In the genomic region with DNA sequence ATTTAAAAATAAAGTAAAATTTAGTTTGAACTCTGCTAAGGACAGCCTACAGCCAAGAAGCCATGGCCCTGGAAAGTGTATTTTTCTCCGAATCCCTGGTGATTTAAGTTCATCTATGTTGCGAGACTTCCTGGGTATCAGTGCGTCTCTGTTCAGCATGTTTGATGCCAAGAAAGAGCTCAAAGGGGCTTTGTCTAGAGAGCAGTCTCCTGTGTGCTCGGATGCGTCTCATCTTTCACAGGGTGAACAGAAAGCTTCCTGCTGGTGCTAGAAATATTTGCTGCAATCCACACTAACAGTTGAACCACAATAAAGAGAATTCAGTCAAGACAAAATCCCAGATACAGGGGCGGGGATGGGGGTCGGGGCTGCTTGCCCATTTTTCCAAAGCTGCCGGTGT, we compare ENCODE assay signal across 24 mouse cellular contexts.
DNase-seq lines count a peak whose midpoint lies in the region; ATAC-seq and TF ChIP-seq lines count a peak whose summit lies in the region.
"Had no signal": no experiment of that assay in that cellular context is flagged by ENCODE, and none has a peak within 500 bp of the region (broad histone marks: within the 10 kb centered on the region; RNA-seq: fewer than 3 reads in every experiment).

No protein-coding gene starts in this region.

- H3K4me2 ChIP-seq in embryonic facial prominence, embryonic 11.5 days (ENCODE audit: low read depth, low read length) = no peak overlapping the region
- H3K4me2 ChIP-seq in forebrain, embryonic 12.5 days = no peak overlapping the region
- H3K4me2 ChIP-seq in midbrain, embryonic 16.5 days (ENCODE audit: low read length) = no peak overlapping the region
- H3K4me2 ChIP-seq: embryonic facial prominence, embryonic 12.5 days; embryonic facial prominence, embryonic 15.5 days had no signal

- H3K4me1 ChIP-seq in embryonic facial prominence, embryonic 11.5 days (ENCODE audit: control insufficient read depth, insufficient read depth, low read length) = peaks cover 6% of the 10 kb centered on the region
- H3K4me1 ChIP-seq in embryonic facial prominence, embryonic 10.5 days = peaks cover 62% of the 10 kb centered on the region
- H3K4me1 ChIP-seq in forebrain, embryonic 12.5 days = peaks cover 25% of the 10 kb centered on the region
- peaks cover 18% of the 10 kb centered on the region for H3K4me1 ChIP-seq in midbrain, embryonic 16.5 days (ENCODE audit: control insufficient read depth, insufficient read depth, low read length)

- peak; percentile 47 for DNase-seq in embryonic facial prominence, embryonic 11.5 days (ENCODE audit: low spot score)
- no peak for DNase-seq in embryonic facial prominence, embryonic 10.5 days (ENCODE audit: low spot score)
- peak; percentile 19 for DNase-seq in testis, postnatal 14 days (ENCODE audit: low spot score)
- DNase-seq in testis, postnatal 10 days (ENCODE audit: low spot score) = no peak
- peak; percentile 60 for DNase-seq in brain, embryonic 14.5 days (ENCODE audit: low read depth)
- DNase-seq in fibroblast of lung, adult 2 months (ENCODE audit: low read depth) = peak; percentile 22
- DNase-seq: adrenal gland, adult 8-10 months; adrenal gland, postnatal 14 days; adrenal gland, postnatal 36 days; B cell, adult 2 months; cerebellum, adult 11-12 months; cerebellum, adult 2 months; cerebellum, adult 9-10 months; cerebellum, postnatal 10 days; cerebellum, postnatal 25 days had no signal

- H3K9ac ChIP-seq in embryonic facial prominence, embryonic 11.5 days (replicated peaks; ENCODE audit: low read length) = no peak overlapping the region
- H3K9ac ChIP-seq in forebrain, embryonic 12.5 days = no peak overlapping the region
- H3K9ac ChIP-seq in midbrain, embryonic 16.5 days (ENCODE audit: low read depth, low read length) = no peak overlapping the region
- H3K9ac ChIP-seq: embryonic facial prominence, embryonic 12.5 days; embryonic facial prominence, embryonic 15.5 days had no signal

- H3K4me3 ChIP-seq in embryonic facial prominence, embryonic 11.5 days (ENCODE audit: low read depth, low read length) = no peak overlapping the region
- no peak overlapping the region for H3K4me3 ChIP-seq in embryonic facial prominence, embryonic 10.5 days
- no peak overlapping the region for H3K4me3 ChIP-seq in forebrain, embryonic 12.5 days (replicated peaks)
- no peak overlapping the region for H3K4me3 ChIP-seq in midbrain, embryonic 16.5 days (ENCODE audit: low read depth, low read length)
- H3K4me3 ChIP-seq: embryonic facial prominence, embryonic 12.5 days; embryonic facial prominence, embryonic 15.5 days; erythroblast, embryonic 14.5 days had no signal

- no peak for ATAC-seq in embryonic facial prominence, embryonic 11.5 days (replicated peaks; ENCODE audit: insufficient number of reproducible peaks, low FRiP score, low TSS enrichment, low read depth)
- ATAC-seq in forebrain, embryonic 12.5 days (ENCODE audit: low FRiP score) = no peak
- ATAC-seq in midbrain, embryonic 16.5 days = no peak
- ATAC-seq: CD4-positive, CD25-positive, alpha-beta regulatory T cell, adult 4 months; forebrain, embryonic 14.5 days; forebrain, embryonic 16.5 days had no signal

- no peak for TF ChIP-seq POLR2A in brain, embryonic 14.5 days (IDR thresholded peaks at IDR 0.05; ENCODE audit: borderline replicate concordance, extremely low read depth, insufficient read depth, insufficient read length, poor library complexity, severe bottlenecking)

- H3K27ac ChIP-seq in embryonic facial prominence, embryonic 11.5 days (replicated peaks; ENCODE audit: low read depth, low read length) = no peak overlapping the region
- H3K27ac ChIP-seq in embryonic facial prominence, embryonic 10.5 days (replicated peaks) = no peak overlapping the region; the same call in 1 of the 2 replicates
- H3K27ac ChIP-seq in forebrain, embryonic 12.5 days = no peak overlapping the region
- H3K27ac ChIP-seq in midbrain, embryonic 16.5 days (ENCODE audit: low read length) = no peak overlapping the region
- H3K27ac ChIP-seq: embryonic facial prominence, embryonic 12.5 days; embryonic facial prominence, embryonic 15.5 days had no signal

- H3K9me3 ChIP-seq in embryonic facial prominence, embryonic 11.5 days (replicated peaks; ENCODE audit: control insufficient read depth, low read length) = no peaks in the 10 kb centered on the region
- H3K9me3 ChIP-seq in embryonic facial prominence, embryonic 10.5 days = no peaks in the 10 kb centered on the region
- H3K9me3 ChIP-seq in forebrain, embryonic 12.5 days = no peaks in the 10 kb centered on the region
- H3K9me3 ChIP-seq in midbrain, embryonic 16.5 days (replicated peaks; ENCODE audit: control insufficient read depth, low read length, poor library complexity, severe bottlenecking) = no peaks in the 10 kb centered on the region
- H3K9me3 ChIP-seq: embryonic facial prominence, embryonic 12.5 days; embryonic facial prominence, embryonic 15.5 days had no signal

- no peaks in the 10 kb centered on the region for H3K27me3 ChIP-seq in embryonic facial prominence, embryonic 11.5 days (ENCODE audit: control insufficient read depth, insufficient read depth, low read length)
- H3K27me3 ChIP-seq in embryonic facial prominence, embryonic 10.5 days (replicated peaks; ENCODE audit: low read depth, poor library complexity, severe bottlenecking) = peaks cover 46% of the 10 kb centered on the region
- peaks cover 26% of the 10 kb centered on the region for H3K27me3 ChIP-seq in forebrain, embryonic 12.5 days
- no peaks in the 10 kb centered on the region for H3K27me3 ChIP-seq in midbrain, embryonic 16.5 days (ENCODE audit: control insufficient read depth, insufficient read depth, low read depth, low read length)
- H3K27me3 ChIP-seq: embryonic facial prominence, embryonic 12.5 days; embryonic facial prominence, embryonic 15.5 days had no signal

- TF ChIP-seq CTCF in brain, embryonic 14.5 days (IDR thresholded peaks at IDR 0.05; ENCODE audit: borderline replicate concordance, extremely low read depth, insufficient read depth, insufficient read length) = no peak

- WGBS in embryonic facial prominence, embryonic 11.5 days = 30% methylated on average over 8 of the region's 8 CpGs
- 38% methylated on average over 8 of the region's 8 CpGs for WGBS in embryonic facial prominence, embryonic 10.5 days
- WGBS in forebrain, embryonic 12.5 days = 61% methylated on average over 8 of the region's 8 CpGs
- 55% methylated on average over 8 of the region's 8 CpGs for WGBS in midbrain, embryonic 16.5 days

- H3K36me3 ChIP-seq in embryonic facial prominence, embryonic 11.5 days (replicated peaks; ENCODE audit: control insufficient read depth, insufficient read depth, low read depth, low read length) = no peaks in the 10 kb centered on the region
- no peaks in the 10 kb centered on the region for H3K36me3 ChIP-seq in embryonic facial prominence, embryonic 10.5 days (replicated peaks)
- H3K36me3 ChIP-seq in forebrain, embryonic 12.5 days (replicated peaks) = no peaks in the 10 kb centered on the region
- no peaks in the 10 kb centered on the region for H3K36me3 ChIP-seq in midbrain, embryonic 16.5 days (ENCODE audit: control insufficient read depth, insufficient read depth, low read length)
- H3K36me3 ChIP-seq: embryonic facial prominence, embryonic 12.5 days; embryonic facial prominence, embryonic 15.5 days; G1E had no signal

Comparison
In these comparisons a context has a peak if more than half of its experiments do, and no peak if none do; other contexts are left out.
1. DNase-seq: peak in embryonic facial prominence, embryonic 11.5 days (single experiment), testis, postnatal 14 days (single experiment), brain, embryonic 14.5 days (single experiment) and fibroblast of lung, adult 2 months (single experiment); none in embryonic facial prominence, embryonic 10.5 days (single experiment) and testis, postnatal 10 days (single experiment).